Mouse (Mus musculus) embryo, embryonic 10.5 days (tissue): Measurements from ENCODE around the gene Emid1.
A peak's percentile ranks its signal among the peaks of the same experiment; 100 is the strongest.

Source experiments
- DNase-seq: peaks from one replicate; pipeline ENCODE4 v3.0.0-alpha.2; 2015; ENCODE audit warnings: low spot score

Emid1 gene

DNA sequence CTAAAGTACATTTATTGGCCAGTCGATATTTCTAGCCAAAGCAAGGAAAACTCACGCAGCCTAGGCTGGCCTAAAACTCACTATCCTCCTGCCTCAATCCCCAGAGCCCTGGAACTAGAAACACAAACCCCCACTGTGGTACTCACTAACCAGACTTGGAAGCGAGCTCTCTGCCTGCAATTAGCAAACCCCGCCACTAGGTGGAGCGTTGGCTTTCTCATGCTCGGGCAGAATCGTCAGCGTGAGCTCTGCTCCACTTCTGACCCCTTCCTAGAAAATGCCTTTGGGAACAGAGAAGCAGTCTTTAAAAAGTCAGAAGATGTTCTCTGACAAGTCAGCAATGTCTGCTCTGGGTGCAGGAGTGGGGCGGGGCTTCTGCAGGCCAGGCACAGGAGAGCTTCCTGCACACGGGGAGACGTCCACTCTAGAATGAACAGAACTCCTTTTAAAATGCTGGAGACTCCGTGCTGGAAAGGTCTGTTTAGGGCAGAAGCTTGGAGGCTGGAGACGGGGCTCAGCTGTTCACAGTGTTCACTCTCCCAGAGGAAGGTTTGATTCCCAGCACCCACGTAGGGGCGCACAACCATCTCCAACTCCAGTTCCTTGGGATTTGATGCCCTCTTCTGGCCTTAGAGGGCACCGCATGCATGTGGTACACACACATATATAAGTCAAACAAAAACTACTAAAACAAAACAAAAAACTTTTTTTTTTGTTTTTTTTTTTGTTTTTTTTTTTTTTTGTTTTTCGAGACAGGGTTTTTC is 8.8 kb upstream of the Emid1 start:
- DNase-seq = peak; percentile 64

DNA sequence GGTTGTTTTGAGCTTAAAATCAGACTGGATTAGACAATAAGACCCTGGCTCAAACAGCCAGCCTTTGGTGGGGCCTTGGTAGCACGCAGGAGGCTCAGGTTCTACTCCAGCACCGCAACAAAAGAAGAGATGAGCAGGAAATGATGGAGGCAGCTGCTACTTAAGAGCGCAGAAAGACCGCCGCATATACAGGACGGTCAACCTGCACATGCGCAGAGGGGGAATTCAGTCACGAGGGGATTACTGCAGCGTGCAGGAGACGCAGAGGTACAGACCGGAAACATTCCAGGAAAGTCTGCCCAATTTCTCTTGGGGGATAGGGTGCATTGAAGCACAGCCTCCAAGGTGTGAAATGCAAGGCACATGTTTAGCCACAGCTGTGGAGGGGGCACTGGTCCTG is 6.0 kb upstream of the Emid1 start:
- no peak for DNase-seq

DNA sequence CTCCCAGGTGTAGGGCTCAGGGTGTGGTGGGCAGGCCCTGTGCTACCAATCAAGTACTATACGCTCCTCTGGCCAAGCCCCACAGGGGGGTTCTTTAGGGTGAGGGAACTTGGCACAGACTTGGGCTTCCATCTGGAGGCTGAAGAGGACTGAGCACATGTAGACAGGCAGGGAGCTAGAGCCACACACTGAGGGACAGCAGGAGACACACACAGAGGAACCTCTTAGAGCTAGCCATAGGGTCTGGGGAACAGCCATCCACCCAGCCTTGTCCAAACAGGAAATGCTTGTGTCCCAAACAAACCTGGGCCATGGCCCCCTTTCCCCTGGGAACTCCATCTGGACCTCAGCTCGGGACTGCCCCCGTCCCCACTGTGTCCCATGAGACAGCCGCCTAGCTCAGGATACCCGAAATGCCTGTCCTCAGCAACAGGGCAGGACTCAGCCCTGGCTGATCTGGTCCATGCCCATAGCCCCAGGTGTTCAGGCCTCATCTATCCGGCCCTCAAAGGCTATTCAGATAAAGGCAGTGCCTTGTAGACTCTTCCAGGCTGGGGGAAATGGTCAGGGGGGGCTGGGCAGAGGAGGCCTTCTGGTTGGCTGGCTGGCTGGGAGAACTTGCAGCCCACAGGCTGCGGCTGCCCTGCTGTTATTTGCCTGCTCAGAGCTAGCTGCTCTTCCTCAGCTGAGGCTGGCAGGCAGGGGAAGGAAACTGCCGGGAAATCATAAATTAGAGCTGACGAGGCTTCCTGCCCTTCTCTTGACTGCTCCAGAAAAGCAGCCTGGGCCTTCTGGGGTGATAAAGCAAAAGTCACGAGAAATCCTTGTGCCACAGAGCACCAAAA is 3.1 kb upstream of the Emid1 start:
- no peak for DNase-seq

DNA sequence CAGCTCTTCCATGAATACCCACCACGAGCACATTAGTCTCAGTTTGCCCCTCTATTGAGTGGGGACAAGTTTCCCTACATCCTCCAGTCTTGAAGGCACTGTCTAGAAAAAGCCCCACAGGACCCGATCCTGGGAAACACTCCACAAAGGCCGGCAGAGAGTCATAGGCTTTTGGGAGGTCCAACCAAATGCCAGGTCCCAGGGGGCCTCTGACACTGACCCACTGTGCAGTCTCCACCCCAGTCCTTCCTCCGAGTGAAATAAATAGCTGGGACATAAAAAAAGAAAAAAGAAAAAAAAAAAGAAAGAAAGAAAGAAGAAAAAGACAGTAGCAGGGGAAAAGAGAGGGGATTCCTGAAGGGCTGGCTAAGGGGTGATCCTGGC is 818 bp downstream of the Emid1 start:
- DNase-seq = no peak

DNA sequence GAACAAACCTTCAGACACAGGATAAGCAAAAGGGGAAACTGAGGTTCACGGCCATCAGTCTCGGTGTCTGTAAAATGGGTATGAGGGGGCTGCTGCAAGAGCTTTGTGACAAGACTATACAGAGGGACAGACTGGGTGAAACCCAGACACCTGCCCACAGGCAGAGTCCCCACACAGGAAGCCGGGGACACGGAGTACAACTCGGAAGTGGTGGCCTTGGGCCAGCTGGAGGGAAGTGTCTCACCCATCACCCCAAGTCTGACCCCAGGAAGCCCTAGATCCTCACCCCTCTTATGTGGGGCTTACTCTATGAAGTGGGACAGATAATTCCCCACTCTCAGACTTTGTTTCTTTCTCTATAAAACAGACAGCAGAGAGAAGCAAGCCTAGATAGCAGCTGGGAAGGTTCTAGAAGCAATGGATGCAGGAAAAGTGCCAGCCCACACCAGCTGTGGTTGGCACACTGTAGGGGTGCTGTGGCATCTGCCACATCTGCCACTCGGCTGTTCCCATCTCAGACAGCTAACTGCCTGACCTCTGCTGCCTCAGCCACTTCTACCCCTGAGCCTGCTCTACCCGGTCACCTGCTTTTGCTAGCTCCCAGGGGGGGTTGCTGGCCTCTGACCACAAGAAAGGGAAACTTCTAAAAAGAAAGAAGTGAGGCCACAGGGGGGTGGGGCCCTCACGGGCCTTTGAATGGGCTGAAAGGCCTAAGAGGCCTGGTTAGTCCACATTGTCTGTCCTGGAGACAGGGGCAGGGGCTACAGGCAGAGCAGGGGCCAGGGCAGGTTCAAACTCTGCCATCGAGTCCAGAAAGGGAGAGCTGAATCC is 1.4 kb downstream of the Emid1 start:
- peak; percentile 67 for DNase-seq

DNA sequence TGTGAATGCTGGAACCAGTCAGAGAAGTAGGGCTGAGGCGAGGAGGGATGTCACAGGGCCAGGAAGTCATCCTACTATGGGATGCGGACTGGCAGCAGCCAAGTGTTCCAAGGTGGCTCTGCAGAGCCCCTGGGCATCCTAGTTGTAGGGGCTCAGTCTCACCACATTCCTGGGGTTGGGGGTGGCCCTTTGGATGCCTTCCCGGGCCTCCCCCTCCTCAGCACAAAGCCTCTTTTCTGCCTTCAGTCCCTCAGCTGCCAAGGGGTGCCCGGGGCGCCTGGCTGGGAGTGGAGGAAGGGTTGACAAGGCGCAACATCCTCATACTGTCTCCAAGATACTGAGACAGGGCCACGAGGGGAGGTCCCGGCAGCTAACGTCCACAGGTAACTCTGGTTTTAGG is 2.1 kb downstream of the Emid1 start:
- no peak for DNase-seq

DNA sequence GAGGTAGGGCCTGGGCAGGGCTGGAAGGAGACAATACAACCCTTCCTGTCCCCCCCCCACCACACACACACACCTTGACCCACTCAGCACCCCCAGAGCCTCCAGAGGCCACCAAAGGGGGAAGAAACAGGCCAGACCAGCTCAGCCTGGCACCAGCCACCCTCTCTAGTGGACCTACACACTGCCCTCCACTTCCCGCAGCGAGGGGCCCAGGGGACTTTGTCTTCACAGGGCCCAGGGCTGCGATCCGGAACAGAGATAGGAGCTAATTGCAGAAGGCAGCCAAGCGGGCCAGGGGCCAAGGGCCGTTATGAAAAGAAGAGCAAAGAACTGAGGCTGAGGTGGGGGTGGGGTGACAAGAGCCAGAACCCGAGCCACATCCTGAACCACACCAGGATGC is 2.8 kb downstream of the Emid1 start:
- no peak for DNase-seq

DNA sequence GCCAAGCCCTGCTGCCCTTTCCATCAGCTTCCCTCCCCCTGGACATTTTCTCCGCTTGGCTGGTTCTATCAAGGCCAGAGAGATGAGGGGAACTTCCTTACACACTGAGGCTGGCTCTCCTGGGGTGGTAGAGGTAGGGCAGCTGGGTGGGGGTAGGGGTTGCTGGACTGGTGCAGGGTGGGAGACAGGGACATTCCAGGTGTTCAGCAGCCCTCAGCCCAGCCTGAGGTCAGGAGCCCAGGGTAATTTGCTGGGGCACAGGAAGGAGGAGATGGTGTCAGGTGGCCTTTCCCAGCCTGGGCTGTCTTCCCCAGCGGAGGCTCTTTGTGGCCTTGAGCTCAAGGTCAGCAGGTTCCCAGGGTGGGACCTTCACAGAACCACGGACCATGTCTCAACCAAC is 6.5 kb downstream of the Emid1 start:
- no peak for DNase-seq

DNA sequence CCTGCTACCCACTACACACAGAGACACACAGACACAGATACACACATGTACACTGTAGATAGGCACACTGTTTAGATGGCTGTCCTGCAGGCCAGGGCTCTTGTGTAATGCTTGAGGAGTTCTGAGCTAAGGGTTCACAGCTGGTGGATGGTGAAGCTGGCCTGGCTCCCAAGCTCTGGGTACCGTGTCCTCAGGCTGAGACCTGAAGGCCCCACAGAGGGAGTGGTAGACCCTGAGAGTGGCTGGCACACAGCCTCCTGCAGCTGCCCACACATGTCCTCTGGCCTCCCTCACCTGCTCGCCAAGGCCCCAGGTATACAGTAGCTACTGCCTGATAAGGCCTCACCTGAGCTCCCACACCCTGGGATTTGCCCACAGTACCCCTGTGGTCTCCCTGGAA is 10.1 kb downstream of the Emid1 start:
- DNase-seq = no peak

DNA sequence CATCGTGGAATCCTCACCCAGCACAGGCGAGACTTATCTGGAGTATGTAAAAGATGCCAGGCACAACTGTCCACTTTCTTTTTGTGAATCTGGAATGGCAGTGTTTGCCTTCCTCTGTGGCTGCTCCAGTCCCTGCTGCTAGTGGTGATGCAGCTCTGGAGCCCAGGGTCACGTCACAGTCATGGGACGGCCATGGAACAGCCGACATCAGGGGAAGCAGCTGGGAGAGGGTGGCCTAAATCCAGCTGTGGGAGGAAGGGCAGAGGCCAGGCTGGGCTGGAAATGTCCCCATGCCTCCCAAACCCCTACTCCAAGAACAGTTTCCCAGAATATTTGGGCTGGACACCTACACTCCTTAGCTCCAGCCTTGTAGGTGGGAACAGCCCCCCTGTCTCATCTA is 10.8 kb downstream of the Emid1 start:
- DNase-seq = no peak

DNA sequence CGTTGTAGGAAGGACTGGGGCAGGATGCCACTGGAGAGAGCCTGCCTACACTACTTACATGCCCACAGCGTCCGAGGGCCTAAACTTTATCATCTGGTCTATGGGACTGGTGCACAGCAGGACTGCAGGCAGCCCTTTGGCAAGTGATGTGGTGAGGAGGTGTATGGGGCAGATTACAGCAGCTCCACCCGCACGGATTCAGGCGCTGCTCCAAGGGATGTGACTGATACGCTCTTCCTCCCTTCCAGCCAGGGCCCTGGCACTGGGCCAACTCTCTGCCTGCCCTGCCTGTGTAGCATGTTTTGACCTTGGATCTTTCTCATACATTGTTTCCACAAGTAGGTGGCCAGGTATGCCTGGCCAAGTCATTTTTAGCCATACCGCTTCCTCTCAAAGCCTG is 11.4 kb downstream of the Emid1 start:
- DNase-seq = no peak

DNA sequence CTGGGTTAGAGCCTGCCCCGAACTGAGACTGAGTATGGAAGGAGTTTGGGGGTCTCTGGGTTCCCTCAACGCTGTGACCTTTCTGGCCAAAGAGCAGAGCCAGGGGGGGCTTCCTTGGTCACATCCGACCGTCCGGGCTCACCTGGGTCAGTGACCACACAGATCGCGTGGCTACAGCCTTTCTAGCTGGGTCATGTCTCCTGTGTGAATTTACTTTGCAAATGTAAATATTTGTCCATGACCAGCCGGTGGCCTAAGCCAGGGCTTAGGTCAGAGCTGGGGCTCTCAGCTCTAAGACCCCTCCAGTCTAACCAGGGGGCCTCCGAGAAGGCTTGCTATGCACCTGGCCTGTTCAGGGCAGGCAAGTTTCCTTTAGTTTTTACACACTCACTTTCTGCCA is 12.7 kb downstream of the Emid1 start:
- no peak for DNase-seq

DNA sequence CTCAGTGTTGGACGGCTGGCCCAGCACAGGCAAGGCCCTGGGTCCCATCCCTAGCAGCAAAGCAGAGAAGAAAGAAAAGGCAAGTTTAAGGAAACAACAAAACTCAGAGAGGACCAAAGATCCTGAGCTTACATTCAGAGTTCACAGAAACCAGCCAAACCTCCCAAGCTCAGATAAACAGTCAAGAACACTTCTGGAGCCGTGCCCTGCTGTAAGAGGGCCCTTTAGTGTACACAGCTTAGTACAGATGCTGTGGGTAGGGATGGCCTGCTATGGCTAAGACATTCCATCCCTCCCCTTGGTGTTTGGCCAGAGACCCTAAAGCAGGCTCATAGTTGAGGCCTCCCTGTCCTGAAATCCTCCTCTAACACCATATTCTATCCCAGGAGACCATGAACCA is 13.4 kb downstream of the Emid1 start:
- no peak for DNase-seq

DNA sequence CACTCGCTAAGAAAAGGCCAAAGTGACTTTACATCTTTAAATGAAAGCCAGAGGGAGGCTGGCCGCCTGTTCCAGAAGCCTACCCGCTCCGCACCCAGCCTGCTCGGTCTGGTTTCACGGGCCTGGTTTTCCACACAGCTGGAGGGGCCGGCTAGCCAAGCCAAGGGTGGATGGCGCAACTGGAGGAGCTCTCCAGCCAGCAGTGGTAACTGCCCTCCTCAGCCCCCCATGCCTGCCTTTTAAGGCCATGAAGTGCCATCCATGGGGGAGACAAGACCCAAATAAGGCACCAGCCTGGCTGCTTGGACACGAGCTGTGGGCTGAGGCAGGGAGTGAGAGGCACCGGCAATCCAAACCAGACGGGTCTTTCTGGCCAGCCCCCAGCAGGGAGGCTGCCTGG is 16.1 kb downstream of the Emid1 start:
- no peak for DNase-seq

DNA sequence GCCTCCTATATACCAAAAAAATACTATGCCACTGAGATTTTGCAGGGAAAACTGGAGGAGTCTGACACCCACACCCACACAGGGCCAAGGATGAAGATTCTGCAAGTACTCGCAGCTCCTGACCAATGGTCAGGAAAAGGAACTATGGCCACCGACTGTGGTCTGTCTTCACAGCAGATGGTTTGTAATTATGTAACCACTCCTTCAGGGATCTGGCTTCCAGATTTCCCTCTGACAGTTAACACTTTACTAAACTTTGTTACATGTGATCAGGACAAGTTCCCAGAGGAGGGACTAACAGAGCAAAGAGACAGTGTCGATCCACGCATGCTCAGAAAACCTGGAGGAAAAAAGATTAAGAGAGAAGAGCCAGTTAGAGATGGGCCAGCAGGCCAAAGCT is 19.3 kb downstream of the Emid1 start:
- DNase-seq = no peak

DNA sequence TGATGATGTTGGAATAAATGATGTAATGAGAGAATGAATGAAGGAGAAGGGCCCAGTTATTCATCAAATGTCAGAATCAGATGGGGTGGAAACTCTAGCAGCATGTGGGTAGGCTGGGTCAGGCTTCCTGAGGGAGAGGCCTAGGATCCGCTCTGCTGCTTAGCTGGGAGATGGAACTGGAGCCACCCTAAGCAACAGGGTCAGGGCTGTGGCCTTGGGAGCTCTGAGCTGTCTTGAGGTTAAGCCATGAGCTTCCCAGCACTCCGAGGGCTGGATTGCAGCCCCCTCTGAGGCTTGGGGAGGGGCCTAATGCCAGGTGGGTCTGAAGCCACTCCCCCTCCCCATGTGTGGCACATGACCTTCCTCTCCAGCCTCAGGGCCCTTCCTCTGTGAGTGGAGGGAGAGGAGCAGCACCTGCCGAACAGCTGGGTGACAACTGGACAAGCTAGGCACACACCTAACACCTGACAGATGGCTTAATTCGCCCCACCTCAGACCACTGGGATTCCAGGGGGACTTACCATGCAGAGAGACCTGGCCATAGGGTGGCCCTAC is 21.9 kb downstream of the Emid1 start:
- no peak for DNase-seq

DNA sequence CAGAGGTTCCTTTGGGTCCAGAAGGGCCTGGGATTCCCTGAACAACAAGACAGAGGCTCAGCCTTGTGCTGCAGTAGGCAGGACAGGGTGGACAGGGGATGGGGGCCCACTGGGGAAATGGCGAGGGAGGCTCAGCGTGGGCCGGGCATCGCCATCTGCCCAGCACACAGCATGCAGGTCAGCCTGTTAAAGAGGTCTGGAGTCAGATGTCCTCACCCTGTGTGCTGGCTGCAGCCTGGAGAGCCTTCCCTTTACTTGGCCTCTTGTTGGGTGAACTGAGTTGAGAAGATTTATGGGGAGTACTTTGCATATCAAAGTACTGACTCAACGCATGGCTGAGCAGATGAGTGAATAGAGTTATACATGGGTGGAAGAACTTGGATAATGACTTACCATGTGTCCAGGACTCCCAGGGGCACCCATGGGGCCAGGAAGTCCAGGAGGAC is 23.0 kb downstream of the Emid1 start:
- peak; percentile 79 for DNase-seq

DNA sequence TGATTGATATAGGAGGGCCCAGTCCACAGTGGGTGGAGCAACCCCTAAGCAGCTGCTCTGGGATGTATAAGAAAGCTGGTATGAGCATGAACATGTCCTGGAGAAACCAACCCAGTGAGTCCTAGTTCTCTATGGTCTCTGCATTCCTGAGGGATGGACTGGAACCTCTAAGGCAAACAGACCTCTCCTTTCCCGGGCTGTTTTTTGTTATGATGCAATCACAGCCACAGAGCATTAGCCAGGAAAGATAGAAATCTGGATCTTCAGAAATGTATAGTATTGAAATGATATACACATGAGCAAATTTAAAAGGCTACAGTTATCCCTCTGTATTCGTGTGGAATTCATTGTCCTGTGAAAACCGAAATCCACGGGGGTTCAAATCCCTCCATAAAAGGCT is 26.3 kb downstream of the Emid1 start:
- DNase-seq = no peak

DNA sequence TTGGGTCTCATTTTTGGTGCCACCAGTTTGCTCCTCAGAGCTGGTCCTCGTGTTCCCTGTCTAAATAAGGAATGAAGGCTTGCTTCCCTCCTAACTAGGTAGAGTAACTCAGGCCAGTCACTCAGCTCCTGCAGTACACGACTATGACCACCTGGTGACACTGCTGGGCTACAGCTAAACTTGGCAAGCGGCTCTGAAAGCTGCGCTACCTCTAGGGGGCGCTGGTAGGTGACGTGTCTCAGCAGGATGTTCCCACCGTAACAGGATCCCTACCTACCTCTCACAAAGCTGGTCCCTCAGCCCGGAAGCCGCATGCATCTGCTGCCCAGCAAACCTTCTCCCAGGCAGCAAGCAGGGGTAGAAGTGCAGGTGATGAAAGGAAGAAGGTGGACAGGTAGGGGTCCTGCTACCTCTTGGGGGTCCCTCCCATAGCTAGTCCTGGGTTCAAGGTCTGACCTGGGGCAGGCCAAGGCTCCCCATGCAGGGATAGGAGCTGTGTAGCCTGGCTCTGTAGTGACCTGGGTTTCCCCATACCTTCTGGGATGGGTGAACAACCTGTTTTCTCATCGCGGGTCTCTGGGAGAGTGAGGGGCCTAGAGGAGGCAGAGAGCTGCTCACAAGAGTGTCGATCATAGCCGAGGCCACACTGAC is 37.0 kb downstream of the Emid1 start:
- peak; percentile 94 for DNase-seq

DNA sequence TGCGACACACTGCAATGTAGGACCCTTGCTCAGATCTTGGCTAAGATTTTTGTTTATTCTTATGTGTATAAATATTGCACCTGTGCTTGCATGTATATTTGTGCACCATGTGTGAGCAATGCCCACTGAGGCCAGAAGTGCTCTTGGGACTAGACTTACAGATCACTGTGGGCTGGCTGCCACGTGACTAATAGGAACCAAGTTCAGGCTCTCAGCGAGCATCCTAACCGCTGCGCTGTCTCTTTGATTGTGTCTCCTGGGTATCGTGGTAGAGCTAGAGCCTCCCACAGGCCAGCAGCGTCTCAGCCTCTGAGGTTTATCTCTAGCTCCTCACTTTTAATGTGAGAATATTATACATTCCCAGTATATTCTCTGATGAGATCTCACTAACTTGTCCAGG is 38.4 kb downstream of the Emid1 start:
- DNase-seq = no peak

DNA sequence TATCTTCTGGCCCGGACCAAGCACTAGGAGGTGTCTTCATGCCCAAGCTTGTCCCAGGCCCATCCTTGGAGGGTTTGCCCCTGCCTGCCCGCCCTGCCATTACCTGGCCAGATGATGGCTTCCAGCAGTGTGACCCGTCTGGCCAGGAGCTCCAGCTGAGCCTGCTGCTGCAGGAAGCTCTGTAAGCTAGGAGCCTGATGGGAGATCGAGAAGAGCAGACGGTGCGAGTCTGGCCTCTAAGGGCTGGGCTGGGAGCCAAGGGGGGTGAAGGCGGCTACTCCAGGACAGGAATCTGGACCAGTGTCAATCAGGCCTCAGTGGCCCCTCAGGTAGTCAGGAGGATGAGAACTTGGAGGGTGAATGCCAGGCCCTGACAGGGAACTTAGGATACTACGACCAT is 42.6 kb downstream of the Emid1 start:
- DNase-seq = no peak

DNA sequence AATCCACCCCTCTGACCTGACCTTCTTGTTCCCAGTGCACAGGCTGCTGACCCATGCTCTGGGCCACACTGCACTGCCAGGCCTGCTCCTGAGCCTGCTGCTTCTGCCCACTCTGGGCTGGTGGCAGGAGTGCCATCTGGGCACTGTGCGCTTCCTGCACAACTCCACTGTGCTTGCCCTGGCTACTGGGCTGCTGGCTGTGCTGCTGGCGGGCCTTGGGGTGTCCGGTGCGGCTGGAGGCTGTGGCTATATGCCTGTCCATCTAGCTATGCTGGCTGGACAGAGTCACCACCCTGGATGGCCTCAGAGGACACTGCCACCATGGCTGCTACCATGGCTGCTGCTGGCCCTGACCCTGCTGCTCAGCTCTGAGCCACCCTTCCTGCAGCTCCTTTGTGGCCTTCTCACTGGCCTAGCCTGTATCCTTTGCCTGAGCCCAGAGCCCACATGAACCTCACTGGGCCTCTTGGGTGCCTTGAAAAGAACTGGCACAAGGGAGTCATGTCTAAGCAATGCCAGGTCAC is 48.0 kb downstream of the Emid1 start:
- DNase-seq = no peak
